Mouse (Mus musculus): ENCODE measurements around the gene Gipc2.
"Not testable (repeated sequence)": the region's sequence is repeated elsewhere in the genome, so short reads cannot be mapped to it uniquely, and the experiment has no call there.

DNA sequence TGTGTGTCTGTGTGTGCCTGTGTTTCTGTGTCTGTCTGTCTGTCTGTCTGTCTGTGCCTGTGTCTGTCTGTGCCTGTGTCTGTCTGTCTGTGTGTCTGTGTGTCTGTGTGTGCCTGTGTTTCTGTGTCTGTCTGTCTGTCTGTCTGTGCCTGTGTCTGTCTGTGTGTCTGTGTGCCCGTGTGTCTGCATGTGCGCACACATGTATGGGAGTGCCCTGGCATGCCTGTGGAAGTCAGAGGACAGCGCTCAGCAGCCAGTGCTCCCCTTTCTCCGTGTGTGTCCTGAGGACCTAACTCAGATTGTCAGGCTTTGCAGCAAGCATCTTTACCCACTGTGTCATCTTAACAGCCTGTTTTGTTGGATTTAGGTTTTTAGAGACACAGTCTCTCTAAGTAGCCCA lies 36.6 kb downstream of the Gipc2 start:
- TF ChIP-seq POLR2A (IDR thresholded peaks at IDR 0.05; ENCODE audit: low read depth, low read length); CTCF (IDR thresholded peaks at IDR 0.05; ENCODE audit: borderline replicate concordance, insufficient read depth, low read length): not testable (repeated sequence)

All from embryonic fibroblast, embryonic 13.5 days (primary cell).